Mouse (Mus musculus) G1E (cell line): Measurements from ENCODE around the gene Klk1. TPM values are rescaled to one million over a fixed set of nuclear protein-coding genes. Genes with fewer than 3 reads are reported as not detected.
"Not testable (repeated sequence)": the region's sequence is repeated elsewhere in the genome, so short reads cannot be mapped to it uniquely, and the experiment has no call there.

Experiments used
- ATAC-seq: 2 replicates; pipeline ENCODE4 v1.8.0; 2016; ENCODE audit warnings: mild to moderate bottlenecking; ENCODE audit not compliant: insufficient number of reproducible peaks, poor library complexity, low FRiP score, severe bottlenecking; ENCODE audit errors: extremely low read depth
- DNase-seq: peaks from one replicate; pipeline ENCODE4 v3.0.0; 2012; ENCODE audit warnings: low spot score
- H3K27me3 ChIP-seq: 2 replicates; pipeline ENCODE4 v1.6.1; 2012; ENCODE audit warnings: mild to moderate bottlenecking, low read length, inconsistent platforms; ENCODE audit not compliant: insufficient read depth
- H3K36me3 ChIP-seq: replicated peaks from 2 replicates; pipeline ENCODE3; 2012; ENCODE audit warnings: mild to moderate bottlenecking, inconsistent platforms
- H3K4me1 ChIP-seq: 2 replicates; pipeline ENCODE4 v1.6.1; 2012; ENCODE audit warnings: low read depth, low read length, inconsistent platforms, mixed read lengths; ENCODE audit not compliant: insufficient read depth
- H3K4me3 ChIP-seq: 2 replicates; pipeline ENCODE4 v1.5.1; 2012; ENCODE audit warnings: low read depth, mild to moderate bottlenecking, inconsistent platforms, low read length, moderate library complexity, mixed read lengths
- H3K9me3 ChIP-seq: replicated peaks from 2 replicates; pipeline ENCODE4 v1.6.1; 2012; ENCODE audit warnings: inconsistent platforms
- CTCF ChIP-seq: IDR thresholded peaks from 2 replicates; pipeline ENCODE4 v1.5.1; 2012; ENCODE audit warnings: low read depth, low read length, inconsistent platforms, mixed read lengths
- GATA1 ChIP-seq: IDR thresholded peaks from 2 replicates; pipeline ENCODE4 v1.6.1; 2012; ENCODE audit warnings: borderline replicate concordance, low read length, inconsistent platforms, mixed read lengths
- GATA2 ChIP-seq: IDR thresholded peaks from 2 replicates; pipeline ENCODE4 v1.6.1; 2012; ENCODE audit warnings: low read depth, low read length, inconsistent platforms, borderline replicate concordance
- POLR2AphosphoS5 ChIP-seq: IDR thresholded peaks from 2 replicates; pipeline ENCODE4 v1.6.1; 2012; ENCODE audit warnings: low read depth, low read length, inconsistent platforms; ENCODE audit not compliant: insufficient replicate concordance
- TAL1 ChIP-seq: conservative IDR thresholded peaks from 2 replicates; pipeline ENCODE4 v1.6.1; 2012; ENCODE audit warnings: low read depth, low read length, inconsistent platforms, mixed read lengths
- polyA plus RNA-seq: library from polyadenylated mRNA; stranded (reverse); fragments of >175 nt; gene quantifications from 2 replicates; pipeline ENCODE4 v1.2.3, GENCODE M21; 2012
- total RNA-seq, 2 experiments: library from RNA; stranded (forward) in 1 of 2; stranded (reverse) in 1 of 2; fragments of 200-1000 nt in 1 of 2; fragments of >200 nt in 1 of 2; fragmentation: Nextera tagmentation in 1 of 2; gene quantifications; 2 replicates each; pipeline ENCODE4 v1.2.3; 2014 to 2017

The Klk1 gene
- total and polyA plus RNA-seq, 3 experiments: not detected

- no peak for DNase-seq
Observed at GRCm38 (mm10) chr7:44208307-44208706, 16.9 kb upstream of the Klk1 start.

DNA sequence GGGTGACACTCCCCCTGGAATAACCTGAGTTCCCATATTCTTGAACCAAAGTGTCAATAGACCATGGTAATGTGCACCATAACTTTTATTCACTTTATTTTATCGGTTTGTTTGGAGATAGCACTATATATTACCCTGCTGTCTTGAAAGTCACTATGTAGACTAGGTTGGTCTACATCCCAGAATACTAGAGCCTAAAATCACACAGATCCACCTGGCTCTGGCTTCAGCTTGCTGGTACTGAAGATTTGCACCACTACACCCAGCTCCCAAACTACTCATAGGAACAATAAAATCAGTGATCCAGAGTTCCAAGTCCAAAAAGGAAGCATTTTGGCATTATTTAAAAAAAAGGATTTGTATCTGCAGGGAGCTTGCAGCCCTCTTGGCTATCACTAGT lies 9.5 kb upstream of the Klk1 start, which contains the start of gene Klk1b5:
Gene Klk1b5 (plus strand): TSS at position 301 of the 400 bp plus-strand sequence.
- no peak for DNase-seq
- Histone ChIP-seq H3K4me1 (no peaks in the 10 kb centered on the region), H3K9me3 (no peaks in the 10 kb centered on the region), H3K27me3 (peaks cover 8% of the 10 kb centered on the region), H3K4me3 (no peak within 1 kb of the TSS), H3K36me3 (no peaks in the 10 kb centered on the region)
- TF ChIP-seq CTCF (no peak), POLR2AphosphoS5 (no peak), GATA2 (no peak), TAL1 (no peak), GATA1 (no peak)
- no peak for ATAC-seq

More at GRCm38 (mm10) chr7:44208307-44208706, 16.9 kb upstream of the Klk1 start:
- TF ChIP-seq CTCF (no peak), TAL1 (no peak), POLR2AphosphoS5 (no peak), GATA2 (no peak), GATA1 (no peak)
- no peaks in the 10 kb centered on the region for H3K4me1 ChIP-seq
- no peaks in the 10 kb centered on the region for H3K9me3 ChIP-seq
- peaks cover 3% of the 10 kb centered on the region; the same call in 1 of the 2 replicates for H3K27me3 ChIP-seq
- no peak overlapping the region for H3K4me3 ChIP-seq
- H3K36me3 ChIP-seq: no peaks in the 10 kb centered on the region
- ATAC-seq: no peak

DNA sequence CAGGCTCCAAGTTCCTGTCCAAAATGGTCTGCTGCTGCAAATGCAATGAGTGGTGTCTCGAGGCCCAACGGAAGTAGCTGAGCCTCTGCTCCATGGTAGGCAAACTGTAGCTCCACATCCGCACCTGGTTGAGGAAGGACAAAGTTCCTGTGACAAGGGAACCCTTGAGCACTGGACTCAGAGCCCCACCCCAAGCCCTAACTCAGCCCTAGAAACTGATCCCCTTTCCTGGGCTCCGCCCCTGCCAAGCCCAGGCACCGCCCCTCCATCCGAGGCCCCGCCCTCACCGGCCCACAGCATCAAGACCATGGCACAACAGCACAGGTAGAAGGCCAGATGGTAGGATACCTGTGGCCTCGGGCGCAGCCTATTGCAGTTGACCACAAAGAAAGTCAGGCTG lies 3.6 kb upstream of the Klk1 start:
- not testable (repeated sequence) for H3K9me3 ChIP-seq, ATAC-seq, H3K4me1 ChIP-seq, DNase-seq, H3K4me3 ChIP-seq, H3K36me3 ChIP-seq
- H3K27me3 ChIP-seq: peaks cover 13% of the 10 kb centered on the region; the same call in 1 of the 2 replicates

DNA sequence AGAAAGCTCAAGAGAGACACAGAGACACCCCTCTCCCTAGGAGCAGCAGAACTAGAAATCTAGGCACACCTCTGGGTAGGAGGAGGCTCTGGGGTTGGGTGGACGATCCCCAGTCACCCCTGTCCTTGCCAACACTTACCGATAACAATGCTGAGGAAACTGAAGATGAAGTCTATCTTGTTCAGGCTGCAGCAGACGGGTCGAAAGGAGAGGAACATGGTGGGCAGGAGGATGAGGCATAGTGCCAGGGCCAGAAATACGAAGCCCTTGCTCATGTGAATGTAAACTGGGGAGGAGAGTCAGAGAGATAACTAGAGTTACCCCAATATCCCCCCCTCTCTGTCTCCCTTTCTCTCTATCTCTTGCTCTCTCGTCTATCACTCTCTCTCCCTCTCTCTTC lies 2.8 kb upstream of the Klk1 start:
- ATAC-seq: not testable (repeated sequence)

DNA sequence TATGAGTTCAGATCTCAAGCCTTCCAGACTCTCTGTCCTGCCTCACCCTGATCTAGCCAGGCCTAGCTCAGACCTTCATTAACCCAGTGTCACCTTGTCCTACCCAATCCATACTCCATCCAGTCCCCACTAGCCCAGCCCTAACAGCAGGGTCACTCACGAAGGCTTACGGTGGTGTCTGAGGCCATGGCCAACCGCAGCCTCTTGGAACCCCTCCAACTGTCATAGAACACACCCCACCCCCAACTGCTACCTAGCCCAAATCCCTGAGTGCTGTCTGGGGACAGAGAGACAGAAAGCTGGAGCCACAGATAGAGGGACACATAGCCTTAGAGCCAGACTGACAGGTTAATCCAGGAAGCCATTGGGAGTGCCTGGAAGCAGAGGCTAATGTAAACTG lies 10.7 kb downstream of the Klk1 start, which contains the start of gene Gm36864:
Gene Gm36864 (plus strand): TSS at position 269 of the 400 bp plus-strand sequence.
- ATAC-seq (no peak), DNase-seq (no peak)
- TF ChIP-seq CTCF (no peak), GATA2 (no peak), POLR2AphosphoS5 (no peak), TAL1 (no peak), GATA1 (no peak)
- no peak within 1 kb of the TSS for H3K4me3 ChIP-seq
- no peaks in the 10 kb centered on the region for H3K36me3 ChIP-seq
- H3K27me3 ChIP-seq: peaks cover 42% of the 10 kb centered on the region
- H3K9me3 ChIP-seq: no peaks in the 10 kb centered on the region
- peaks cover 2% of the 10 kb centered on the region; the same call in 1 of the 2 replicates for H3K4me1 ChIP-seq

More for the DNA sequence above, 2.8 kb upstream of the Klk1 start:
- peaks cover 19% of the 10 kb centered on the region; the same call in 1 of the 2 replicates for H3K27me3 ChIP-seq
- H3K4me1 ChIP-seq, DNase-seq, H3K4me3 ChIP-seq, H3K36me3 ChIP-seq, H3K9me3 ChIP-seq: not testable (repeated sequence)

- TF ChIP-seq CTCF (no peak), GATA1 (no peak), POLR2AphosphoS5 (no peak), GATA2 (no peak), TAL1 (no peak)
Observed at GRCm38 (mm10) chr7:44239913-44240312, 14.8 kb downstream of the Klk1 start.

GRCm38 (mm10) chr7:44240712-44241111 lies 15.6 kb downstream of the Klk1 start:
- no peaks in the 10 kb centered on the region for H3K9me3 ChIP-seq
- no peak for ATAC-seq
- H3K4me3 ChIP-seq: no peak overlapping the region
- peaks cover 5% of the 10 kb centered on the region for H3K36me3 ChIP-seq
- no peak for DNase-seq
- peaks cover 34% of the 10 kb centered on the region for H3K27me3 ChIP-seq
- no peak for TF ChIP-seq TAL1
- TF ChIP-seq POLR2AphosphoS5: no peak
- TF ChIP-seq GATA1: no peak
- TF ChIP-seq GATA2: no peak
- no peak for TF ChIP-seq CTCF
- peaks cover 11% of the 10 kb centered on the region for H3K4me1 ChIP-seq

More at GRCm38 (mm10) chr7:44239913-44240312, 14.8 kb downstream of the Klk1 start:
- H3K27me3 ChIP-seq: peaks cover 37% of the 10 kb centered on the region
- DNase-seq: no peak
- peaks cover 3% of the 10 kb centered on the region for H3K36me3 ChIP-seq
- peaks cover 3% of the 10 kb centered on the region for H3K4me1 ChIP-seq
- H3K9me3 ChIP-seq: no peaks in the 10 kb centered on the region
- H3K4me3 ChIP-seq: no peak overlapping the region
- no peak for ATAC-seq
